Mouse (Mus musculus): ENCODE measurements around the gene Mreg.

DNA sequence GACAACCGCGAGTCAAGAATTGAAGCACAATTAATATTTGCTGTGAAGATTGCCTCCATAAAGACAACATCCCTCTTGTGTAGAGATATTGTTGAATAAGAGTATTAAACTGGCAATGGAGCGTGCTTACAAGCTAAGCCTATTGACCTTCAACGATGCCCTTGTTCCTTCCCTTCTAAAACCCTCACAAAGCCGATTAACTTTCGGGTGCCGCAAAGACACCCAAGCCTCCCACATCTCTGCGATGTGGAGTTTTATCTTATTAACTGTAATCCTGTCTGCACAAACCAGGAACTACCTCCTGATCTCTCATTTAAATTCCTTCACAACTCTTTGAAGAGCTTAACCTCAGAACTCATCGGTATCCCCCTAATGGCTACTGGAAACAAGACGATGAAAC is 76.0 kb downstream of the Mreg start:
- TF ChIP-seq CTCF (IDR thresholded peaks at IDR 0.05; ENCODE audit: low read depth) (no peak), EP300 (optimal IDR thresholded peaks at IDR 0.05) (no peak)

Measured in stomach, postnatal 0 days (tissue).